Mouse (Mus musculus) kidney, postnatal 25 days (tissue): ENCODE data around the gene B3gnt2.

ENCODE experiments used
- DNase-seq, 2 experiments: peaks; one replicate each; pipeline ENCODE4 v3.0.0; 2021; ENCODE audit warnings: mixed read lengths in 2 of 2

B3gnt2 gene

GRCm38 (mm10) chr11:22813921-22814704 is 46.6 kb downstream of the B3gnt2 start:
- no peak for DNase-seq

- no peak for DNase-seq
Observed at GRCm38 (mm10) chr11:22813427-22813826, 47.3 kb downstream of the B3gnt2 start.

DNA sequence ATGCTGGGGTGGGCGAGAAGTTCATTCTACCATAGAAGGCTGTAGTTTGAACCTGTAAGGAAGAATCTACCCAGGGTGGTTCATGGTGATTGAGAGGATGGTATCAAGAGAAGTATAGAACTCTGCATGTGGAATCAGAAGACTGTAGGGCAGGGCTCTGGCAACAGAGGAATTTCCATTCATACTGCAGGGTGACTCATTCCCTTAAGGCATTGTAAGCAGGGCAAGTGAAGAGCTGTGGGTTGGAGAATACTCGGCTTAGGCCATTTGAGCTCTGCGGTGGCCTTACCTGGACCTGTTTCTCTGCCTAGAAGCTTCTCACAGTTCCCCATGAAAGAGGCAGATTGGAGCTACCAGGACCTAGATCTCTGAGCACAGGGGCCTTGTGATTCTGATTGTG is 49.3 kb downstream of the B3gnt2 start:
- DNase-seq: no peak

DNA sequence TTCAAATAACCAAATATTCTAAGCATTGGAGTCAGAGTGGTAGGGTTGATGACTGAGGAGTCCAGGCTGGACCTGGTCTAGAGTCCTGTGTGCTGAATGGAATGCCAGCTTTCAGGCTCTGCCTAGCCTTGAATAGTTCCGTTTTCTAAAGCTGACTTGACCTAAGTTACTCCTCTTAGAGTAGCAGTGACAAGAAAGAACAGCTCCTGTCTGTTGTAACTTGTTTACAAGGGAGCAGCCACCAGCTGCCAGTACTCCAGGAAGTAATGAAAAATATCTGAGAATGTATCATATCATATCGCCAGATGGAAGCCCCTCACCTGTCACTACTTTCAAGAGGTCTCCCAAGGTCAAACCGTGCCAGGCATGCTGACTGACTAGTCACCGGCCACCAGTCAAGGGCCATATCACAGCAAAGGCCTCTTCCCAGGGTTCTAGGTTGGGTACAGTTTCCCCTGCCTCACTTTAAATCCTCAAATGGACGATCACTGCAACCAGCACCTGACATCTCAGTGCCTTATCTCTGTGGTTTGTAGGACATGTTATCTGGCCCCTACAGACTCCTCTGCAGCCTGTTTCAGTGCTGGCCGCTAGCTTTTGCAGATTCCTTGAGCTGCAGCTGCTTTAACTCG is 51.2 kb downstream of the B3gnt2 start:
- no peak for DNase-seq

DNA sequence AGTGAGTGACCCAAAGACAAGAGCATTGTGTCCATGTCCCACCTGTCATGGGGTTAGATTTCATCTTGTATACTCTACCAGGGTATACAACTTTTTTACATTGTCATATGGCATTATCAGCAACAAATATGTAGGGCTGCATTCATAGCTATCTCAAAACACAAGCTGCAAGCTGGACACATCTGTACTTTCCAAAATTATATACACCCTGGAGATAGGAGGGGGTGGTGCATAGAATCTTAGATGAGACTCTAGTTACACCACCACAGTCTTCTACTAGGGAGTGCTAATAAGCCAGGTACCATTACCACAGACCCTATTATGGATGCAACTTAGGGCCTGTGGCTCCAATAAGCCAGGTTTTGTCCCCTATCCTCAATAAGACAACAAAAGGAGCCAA is 52.7 kb downstream of the B3gnt2 start:
- no peak for DNase-seq

GRCm38 (mm10) chr11:22805171-22805570 is 55.6 kb downstream of the B3gnt2 start:
- DNase-seq: no peak

DNA sequence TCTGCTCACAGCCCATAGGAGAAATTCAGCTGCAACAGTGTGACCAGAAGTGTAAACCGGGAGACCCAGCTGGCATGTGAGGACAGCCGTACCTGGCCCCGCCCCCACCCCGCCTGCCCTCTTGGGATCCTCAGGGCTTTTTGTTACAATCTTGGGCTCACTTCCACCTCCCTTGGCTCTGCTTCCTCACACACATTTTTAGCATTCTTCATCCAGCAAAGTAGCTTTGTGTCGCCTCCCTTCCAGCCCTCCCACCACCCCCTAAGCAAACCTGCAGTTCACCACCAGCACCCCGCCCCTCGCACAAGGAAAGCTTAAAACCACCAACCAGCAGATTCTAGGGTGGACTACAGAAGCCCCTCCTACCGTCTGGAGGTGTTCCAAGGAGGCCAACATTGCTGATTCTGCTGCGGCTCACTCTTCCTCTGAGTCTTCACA is 60.8 kb downstream of the B3gnt2 start:
- peak; percentile 67 to 73 for DNase-seq

GRCm38 (mm10) chr11:22798916-22799315 is 61.8 kb downstream of the B3gnt2 start:
- no peak for DNase-seq

- no peak for DNase-seq
Observed at GRCm38 (mm10) chr11:22794734-22795133, 66.0 kb downstream of the B3gnt2 start.

- no peak for DNase-seq
Observed at GRCm38 (mm10) chr11:22793881-22794203, 66.9 kb downstream of the B3gnt2 start.

DNA sequence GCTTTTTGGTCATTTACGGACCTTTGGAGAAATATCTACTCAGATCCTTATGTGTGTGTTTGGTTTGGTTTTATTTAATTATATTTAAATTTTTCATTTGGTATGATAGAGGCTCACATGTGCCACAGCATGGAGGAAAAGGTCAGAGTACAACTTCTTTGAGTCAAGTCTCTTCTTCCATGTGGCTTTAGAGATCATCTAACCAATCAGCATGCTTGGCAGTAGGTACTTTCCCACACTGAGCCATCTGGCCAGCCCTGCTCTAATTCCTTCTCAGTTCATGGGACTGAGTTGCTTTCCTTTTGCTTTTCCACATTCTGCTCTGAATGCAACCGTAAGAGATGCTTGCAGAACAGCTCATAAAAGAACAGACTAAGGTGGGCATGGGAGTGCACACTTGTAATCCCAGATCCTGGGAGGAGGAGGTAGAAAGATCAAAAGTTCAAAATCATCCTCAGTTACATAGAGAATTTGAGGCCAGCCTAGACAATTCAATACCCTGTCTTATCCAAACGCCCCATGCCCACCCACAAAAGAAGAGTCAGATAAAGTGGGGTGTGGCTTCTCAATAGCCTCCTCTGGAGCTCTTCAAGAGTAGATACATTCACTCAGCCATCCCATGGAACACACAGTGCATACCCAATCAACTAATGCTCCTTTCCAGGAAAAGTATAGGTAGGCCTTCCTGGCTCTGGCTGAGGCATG is 67.4 kb downstream of the B3gnt2 start:
- no peak for DNase-seq

DNA sequence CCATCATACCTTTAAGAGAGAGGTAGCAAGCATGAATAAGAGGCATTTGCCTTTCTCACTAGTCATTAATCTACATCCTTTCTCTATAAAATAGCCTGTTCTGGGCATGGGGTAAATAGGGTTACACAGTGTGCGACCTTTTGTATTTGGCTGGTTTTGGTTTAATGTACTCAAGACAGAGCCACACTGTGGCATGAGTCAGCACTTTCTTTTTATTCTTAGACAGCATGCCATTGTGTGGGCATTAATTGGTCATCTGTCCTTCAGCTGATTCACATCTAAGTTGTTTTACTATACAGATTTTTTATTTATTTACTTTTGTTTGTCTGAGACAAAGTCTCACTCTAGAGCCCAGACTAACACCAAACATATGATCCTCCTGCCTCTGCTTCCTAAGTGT is 68.6 kb downstream of the B3gnt2 start:
- DNase-seq: no peak

DNA sequence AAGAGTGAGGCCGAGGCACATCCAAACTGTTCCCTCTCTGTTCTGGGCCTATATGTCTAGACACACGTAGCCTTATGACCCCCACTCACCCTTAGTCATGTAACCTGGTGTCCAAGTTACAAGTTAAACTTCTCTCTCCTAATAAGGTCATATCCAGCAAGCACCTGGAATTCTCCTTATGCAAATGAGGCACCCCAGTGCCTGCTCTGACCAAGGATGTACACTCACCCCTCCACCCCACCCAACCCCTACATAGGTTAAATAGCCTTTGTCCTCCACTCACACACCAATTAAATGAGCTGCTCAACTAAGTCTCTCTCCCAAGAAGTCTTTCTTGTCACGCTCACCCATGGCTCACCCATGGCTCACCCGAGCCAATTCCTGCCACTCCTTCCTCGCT is 69.0 kb downstream of the B3gnt2 start:
- DNase-seq: no peak

DNA sequence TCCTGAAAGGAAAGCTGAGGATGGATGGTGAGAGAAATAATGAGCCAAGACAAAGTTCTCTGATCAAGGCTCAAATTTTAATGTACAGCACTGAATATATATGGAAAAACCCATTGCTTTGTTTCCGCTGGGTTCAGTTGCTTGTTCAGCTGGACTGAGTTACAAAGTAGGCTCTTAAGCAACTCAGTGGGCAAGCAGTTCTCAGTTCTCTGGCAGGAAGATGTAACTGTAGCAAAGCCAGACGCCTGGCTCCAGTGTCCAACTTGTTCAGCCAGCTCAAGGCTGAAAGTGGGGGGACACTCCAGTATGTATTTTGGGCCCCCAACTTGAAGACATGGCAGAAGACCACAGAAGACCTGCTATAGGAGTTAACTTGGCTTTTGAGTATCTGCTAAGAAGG is 72.9 kb downstream of the B3gnt2 start:
- DNase-seq: no peak

- DNase-seq: no peak
Observed at GRCm38 (mm10) chr11:22784477-22784876, 76.3 kb downstream of the B3gnt2 start.

GRCm38 (mm10) chr11:22782705-22783124 is 78.0 kb downstream of the B3gnt2 start:
- DNase-seq: no peak

DNA sequence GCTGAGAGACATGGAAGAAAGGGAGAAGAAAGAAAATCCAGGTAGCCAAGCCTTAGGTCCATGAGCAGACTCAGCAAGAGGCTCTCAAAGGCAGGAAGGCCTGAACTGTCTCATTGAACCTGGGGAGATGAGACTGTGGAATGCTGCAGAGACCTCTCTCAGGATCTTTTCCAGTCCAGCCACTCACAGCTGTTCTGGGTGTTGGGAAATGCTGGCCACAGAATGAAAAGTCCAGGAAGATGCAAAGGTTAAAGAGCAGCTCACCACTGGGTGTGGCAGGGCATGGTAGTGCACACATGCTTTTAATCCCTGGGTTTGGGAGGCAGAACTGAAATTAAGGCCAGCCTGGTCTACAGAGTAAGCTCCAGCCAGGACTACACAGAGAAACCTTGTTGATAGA is 79.6 kb downstream of the B3gnt2 start:
- DNase-seq: no peak

DNA sequence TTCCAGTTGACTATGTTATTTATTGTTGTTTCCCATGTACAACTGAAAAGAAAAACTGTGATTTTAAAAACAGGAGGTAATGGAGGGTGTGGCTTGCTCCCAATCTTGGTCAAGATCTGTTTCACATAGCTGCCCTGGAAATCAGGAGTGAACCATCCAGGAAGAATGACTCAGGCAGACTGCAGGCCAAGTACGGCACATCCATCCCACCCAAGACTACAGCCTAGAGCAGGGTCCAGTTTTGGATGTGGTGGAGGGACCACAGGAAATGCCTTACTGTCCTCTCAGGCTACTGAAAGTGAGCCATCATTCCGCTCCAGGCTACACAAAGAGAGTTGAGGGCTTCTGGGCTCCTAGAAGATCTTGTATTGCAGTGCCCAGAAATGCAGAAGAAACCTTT is 80.0 kb downstream of the B3gnt2 start:
- no peak for DNase-seq

GRCm38 (mm10) chr11:22779821-22780551 is 80.8 kb downstream of the B3gnt2 start:
- DNase-seq: peak; percentile 11 to 51

- no peak for DNase-seq
Observed at GRCm38 (mm10) chr11:22778596-22778995, 82.2 kb downstream of the B3gnt2 start.

DNA sequence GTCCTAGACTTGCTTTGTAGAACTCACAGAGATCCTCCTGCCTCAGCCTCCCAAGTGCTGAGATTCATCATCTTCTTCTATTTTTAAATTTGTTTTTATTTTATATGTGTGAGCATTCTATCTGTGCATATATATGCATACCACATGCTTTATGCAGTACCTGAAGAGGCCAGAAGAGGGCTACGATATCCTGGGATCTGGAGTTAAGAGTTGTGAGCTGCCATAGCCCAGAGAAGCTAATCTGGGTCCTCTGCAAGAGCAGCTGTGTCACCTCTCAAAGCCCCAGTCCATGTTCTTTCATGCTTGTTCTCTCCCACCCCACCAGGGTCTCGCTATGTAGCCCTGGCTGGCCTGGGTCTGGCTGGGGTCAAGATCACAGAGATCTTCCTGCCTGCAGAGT is 83.2 kb downstream of the B3gnt2 start:
- peak in 1 of 2 experiments; percentile 53 for DNase-seq

GRCm38 (mm10) chr11:22774821-22775220 is 85.9 kb downstream of the B3gnt2 start:
- no peak for DNase-seq

DNA sequence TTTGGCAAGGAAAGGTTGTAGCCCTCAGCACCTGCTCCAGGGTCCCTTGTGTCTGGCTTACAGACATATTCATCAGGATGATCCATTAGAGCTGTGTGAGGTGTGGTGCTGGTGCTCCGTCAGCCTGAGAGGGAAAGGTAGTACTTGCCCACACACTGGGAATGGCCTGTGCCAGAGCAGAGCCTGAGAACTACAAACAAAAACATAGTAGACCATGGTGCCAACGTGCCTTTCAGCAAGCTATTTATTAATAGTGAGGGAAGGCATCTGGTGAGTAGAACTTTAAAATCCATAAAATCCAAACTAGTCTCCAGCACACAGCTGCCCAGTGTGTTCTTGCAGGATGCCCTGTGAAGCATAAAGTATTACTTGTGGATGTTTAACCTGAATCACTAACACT is 94.5 kb downstream of the B3gnt2 start:
- DNase-seq: peak; percentile 34 to 66
